Mouse (Mus musculus) limb, embryonic 13.5 days (tissue): ENCODE measurements around the gene Rspry1. TPM values are rescaled to one million over a fixed set of nuclear protein-coding genes. Genes with fewer than 3 reads are reported as not detected.

Experiments
- ATAC-seq: fragments of 200-750 bp; cut with Nextera tagmentation; 2 replicates; pipeline ENCODE4 v1.8.0; 2017; ENCODE audit warnings: low read depth, moderate number of reproducible peaks, moderate TSS enrichment; ENCODE audit not compliant: low FRiP score
- H3K27ac ChIP-seq: fragments of 300-500 bp; sonication (generic); 2 replicates; pipeline ENCODE4 v1.5.1; 2015; ENCODE audit warnings: inconsistent platforms, mild to moderate bottlenecking, moderate library complexity
- H3K27me3 ChIP-seq: fragments of 300-500 bp; sonication (generic); 2 replicates; pipeline ENCODE4 v1.6.1; 2015; ENCODE audit warnings: mild to moderate bottlenecking, inconsistent platforms
- H3K36me3 ChIP-seq: fragments of 300-500 bp; sonication (generic); 2 replicates; pipeline ENCODE4 v1.6.1; 2015; ENCODE audit warnings: inconsistent platforms, mild to moderate bottlenecking, moderate library complexity
- H3K4me1 ChIP-seq: fragments of 300-500 bp; sonication (generic); 2 replicates; pipeline ENCODE4 v1.6.1; 2015; ENCODE audit warnings: inconsistent platforms
- H3K4me2 ChIP-seq: fragments of 300-500 bp; sonication (generic); replicated peaks from 2 replicates; pipeline ENCODE4 v1.6.1; 2015; ENCODE audit warnings: inconsistent platforms, mild to moderate bottlenecking, moderate library complexity
- H3K4me3 ChIP-seq: fragments of 300-500 bp; sonication (generic); 2 replicates; pipeline ENCODE4 v1.5.1; 2015; ENCODE audit warnings: moderate library complexity, mild to moderate bottlenecking, inconsistent platforms
- H3K9ac ChIP-seq: fragments of 300-500 bp; sonication (generic); 2 replicates; pipeline ENCODE4 v1.6.1; 2015; ENCODE audit warnings: mild to moderate bottlenecking, inconsistent platforms
- H3K9me3 ChIP-seq: fragments of 300-500 bp; sonication (generic); 2 replicates; pipeline ENCODE4 v1.6.1; 2016; ENCODE audit warnings: inconsistent platforms
- WGBS: fragments of 180-500 bp; shearing (Covaris S2); methylation state at CpG from one replicate; pipeline ENCODE4 v1.1.7; 2015; 5-methylcytosine and 5-hydroxymethylcytosine counted together
- polyA plus RNA-seq: library from polyadenylated mRNA; unstranded; fragments of >200 nt; fragmentation: Nextera tagmentation; extraction: Ambion mirVana; gene quantifications from 2 replicates; pipeline ENCODE4 v1.2.1, GENCODE M21; 2015

The Rspry1 gene
- polyA plus RNA-seq, 1 experiment from 2014 or later, result 48.9 TPM

- no peaks in the 10 kb centered on the region for H3K4me1 ChIP-seq
- H3K36me3 ChIP-seq, result peaks cover 67% of the 10 kb centered on the region
- no peak overlapping the region for H3K4me2 ChIP-seq
- H3K27ac ChIP-seq, result no peak overlapping the region
- ATAC-seq, result no peak
- H3K9me3 ChIP-seq, result no peaks in the 10 kb centered on the region
- H3K27me3 ChIP-seq, result no peaks in the 10 kb centered on the region
- 85% methylated on average over 16 of the region's 16 CpGs for WGBS
- no peak overlapping the region for H3K9ac ChIP-seq
- H3K4me3 ChIP-seq, result no peak overlapping the region
These were observed 27.4 kb upstream of the Rspry1 start for GRCm38 (mm10) chr8:94574159-94574907.

- Histone ChIP-seq H3K4me1 (no peaks in the 10 kb centered on the region), H3K4me2 (no peak overlapping the region), H3K27me3 (no peaks in the 10 kb centered on the region), H3K27ac (no peak overlapping the region), H3K9ac (no peak overlapping the region), H3K4me3 (no peak overlapping the region), H3K9me3 (no peaks in the 10 kb centered on the region), H3K36me3 (peaks cover 68% of the 10 kb centered on the region)
- 92% methylated on average over 4 of the region's 4 CpGs for WGBS
- ATAC-seq, result no peak
These were observed 26.6 kb upstream of the Rspry1 start for GRCm38 (mm10) chr8:94575148-94575547.

GRCm38 (mm10) chr8:94581820-94582483, 19.8 kb upstream of the Rspry1 start:
- H3K4me1 ChIP-seq, result no peaks in the 10 kb centered on the region
- ATAC-seq, result no peak
- no peak overlapping the region for H3K27ac ChIP-seq
- WGBS, result 89% methylated on average over 7 of the region's 7 CpGs
- H3K9ac ChIP-seq, result no peak overlapping the region
- H3K4me3 ChIP-seq, result no peak overlapping the region
- no peaks in the 10 kb centered on the region for H3K27me3 ChIP-seq
- H3K4me2 ChIP-seq, result no peak overlapping the region
- H3K9me3 ChIP-seq, result no peaks in the 10 kb centered on the region
- H3K36me3 ChIP-seq, result peaks cover 83% of the 10 kb centered on the region

- Histone ChIP-seq H3K4me1 (no peaks in the 10 kb centered on the region), H3K4me2 (no peak overlapping the region), H3K9me3 (no peaks in the 10 kb centered on the region), H3K36me3 (peaks cover 83% of the 10 kb centered on the region), H3K4me3 (no peak overlapping the region), H3K9ac (no peak overlapping the region), H3K27me3 (no peaks in the 10 kb centered on the region), H3K27ac (no peak overlapping the region)
- 91% methylated on average over 6 of the region's 6 CpGs for WGBS
- ATAC-seq, result no peak
These were observed 19.2 kb upstream of the Rspry1 start for GRCm38 (mm10) chr8:94582569-94582968.

GRCm38 (mm10) chr8:94584238-94584817, 17.4 kb upstream of the Rspry1 start:
- H3K4me1 ChIP-seq, result no peaks in the 10 kb centered on the region
- no peak overlapping the region for H3K4me3 ChIP-seq
- H3K36me3 ChIP-seq, result peaks cover 83% of the 10 kb centered on the region
- 62% methylated on average over 4 of the region's 4 CpGs for WGBS
- no peak overlapping the region for H3K27ac ChIP-seq
- no peak overlapping the region for H3K9ac ChIP-seq
- no peak overlapping the region for H3K4me2 ChIP-seq
- H3K27me3 ChIP-seq, result no peaks in the 10 kb centered on the region
- ATAC-seq, result peak; percentile 36; the same call in 1 of the 2 replicates
- no peaks in the 10 kb centered on the region for H3K9me3 ChIP-seq

- Histone ChIP-seq H3K27me3 (no peaks in the 10 kb centered on the region), H3K4me3 (no peak overlapping the region), H3K36me3 (peaks cover 30% of the 10 kb centered on the region), H3K27ac (no peak overlapping the region), H3K9ac (no peak overlapping the region), H3K4me1 (no peaks in the 10 kb centered on the region), H3K9me3 (no peaks in the 10 kb centered on the region), H3K4me2 (no peak overlapping the region)
- no peak for ATAC-seq
- 76% methylated on average over 4 of the region's 4 CpGs for whole genome bisulfite sequencing
These were observed 10.0 kb upstream of the Rspry1 start for GRCm38 (mm10) chr8:94591691-94592090.

GRCm38 (mm10) chr8:94594211-94594610, 7.5 kb upstream of the Rspry1 start:
- Histone ChIP-seq H3K9ac (no peak overlapping the region), H3K4me2 (no peak overlapping the region), H3K27me3 (no peaks in the 10 kb centered on the region), H3K36me3 (peaks cover 5% of the 10 kb centered on the region), H3K9me3 (no peaks in the 10 kb centered on the region), H3K4me1 (0 out of 2 replicates have a peak, but pooled peaks cover under 1% of the 10 kb centered on the region), H3K27ac (no peak overlapping the region), H3K4me3 (no peak overlapping the region)
- 58% methylated on average over 1 of the region's 1 CpGs for WGBS
- no peak for ATAC-seq

- H3K4me2 ChIP-seq, result peak overlapping the region; percentile 89
- H3K9ac ChIP-seq, result peak overlapping the region; percentile 92
- H3K36me3 ChIP-seq, result no peaks in the 10 kb centered on the region
- peaks cover 30% of the 10 kb centered on the region for H3K4me1 ChIP-seq
- no peak for ATAC-seq
- peak overlapping the region; percentile 99 for H3K4me3 ChIP-seq
- no peaks in the 10 kb centered on the region for H3K27me3 ChIP-seq
- H3K9me3 ChIP-seq, result no peaks in the 10 kb centered on the region
- 14% methylated on average over 5 of the region's 5 CpGs for WGBS
- H3K27ac ChIP-seq, result peak overlapping the region; percentile 88; the same call in 1 of the 2 replicates
These were observed 1.3 kb upstream of the Rspry1 start for GRCm38 (mm10) chr8:94600478-94600877.

GRCm38 (mm10) chr8:94601034-94601606, 617 bp upstream of the Rspry1 start:
- peak overlapping the region; percentile 92 for H3K9ac ChIP-seq
- peaks cover 30% of the 10 kb centered on the region for H3K4me1 ChIP-seq
- H3K27ac ChIP-seq, result peak overlapping the region; percentile 88
- no peaks in the 10 kb centered on the region for H3K36me3 ChIP-seq
- under 1% methylated on average over 51 of the region's 51 CpGs for WGBS
- no peaks in the 10 kb centered on the region for H3K27me3 ChIP-seq
- peak overlapping the region; percentile 99 for H3K4me3 ChIP-seq
- peak; percentile 28 for ATAC-seq
- H3K4me2 ChIP-seq, result peak overlapping the region; percentile 89
- H3K9me3 ChIP-seq, result no peaks in the 10 kb centered on the region

- H3K27ac ChIP-seq, result peak overlapping the region; percentile 80
- peak overlapping the region; percentile 94 for H3K4me2 ChIP-seq
- no peaks in the 10 kb centered on the region for H3K9me3 ChIP-seq
- H3K4me1 ChIP-seq, result peaks cover 30% of the 10 kb centered on the region
- ATAC-seq, result no peak
- peak overlapping the region; percentile 99 for H3K4me3 ChIP-seq
- H3K36me3 ChIP-seq, result peaks cover 5% of the 10 kb centered on the region; the same call in 1 of the 2 replicates
- WGBS, result 1% methylated on average over 31 of the region's 31 CpGs
- H3K9ac ChIP-seq, result peak overlapping the region; percentile 98
- no peaks in the 10 kb centered on the region for H3K27me3 ChIP-seq
These were observed 864 bp downstream of the Rspry1 start for GRCm38 (mm10) chr8:94602471-94603131.

- Histone ChIP-seq H3K4me1 (peaks cover 30% of the 10 kb centered on the region), H3K27me3 (no peaks in the 10 kb centered on the region), H3K36me3 (peaks cover 5% of the 10 kb centered on the region), H3K27ac (no peak overlapping the region), H3K4me2 (no peak overlapping the region; the same call in 1 of the 2 replicates), H3K9ac (no peak overlapping the region), H3K4me3 (no peak overlapping the region), H3K9me3 (no peaks in the 10 kb centered on the region)
- 88% methylated on average over 2 of the region's 2 CpGs for WGBS
- no peak for ATAC-seq
These were observed 2.3 kb downstream of the Rspry1 start for GRCm38 (mm10) chr8:94604030-94604429.
